Mouse (Mus musculus): ENCODE measurements at regions not wholly inside any gene's neighbourhood (a gene's known extent, or its start where the extent isn't known, plus 50 kb on each side); places are given as distances from the start of the nearest gene placed in this dataset.

GRCm38 (mm10) chr10:92625781-92626180, 96.4 kb downstream of the Nedd1 start:
- no peak for ATAC-seq (ENCODE audit: insufficient number of reproducible peaks, low FRiP score, low TSS enrichment)

GRCm38 (mm10) chr10:92615684-92616379, 106.4 kb downstream of the Nedd1 start:
- ATAC-seq (ENCODE audit: insufficient number of reproducible peaks, low FRiP score, low TSS enrichment): no peak

- ATAC-seq (ENCODE audit: insufficient number of reproducible peaks, low FRiP score, low TSS enrichment): no peak
Observed at GRCm38 (mm10) chr10:92614341-92614740, 107.9 kb downstream of the Nedd1 start.

GRCm38 (mm10) chr10:92611060-92611459, 111.2 kb downstream of the Nedd1 start:
- no peak for ATAC-seq (ENCODE audit: insufficient number of reproducible peaks, low FRiP score, low TSS enrichment)

- no peak for ATAC-seq (ENCODE audit: insufficient number of reproducible peaks, low FRiP score, low TSS enrichment)
Observed at GRCm38 (mm10) chr10:92606761-92607160, 115.5 kb downstream of the Nedd1 start.

- no peak for ATAC-seq (ENCODE audit: insufficient number of reproducible peaks, low FRiP score, low TSS enrichment)
Observed at GRCm38 (mm10) chr10:92605646-92606045, 116.6 kb downstream of the Nedd1 start.

- ATAC-seq (ENCODE audit: insufficient number of reproducible peaks, low FRiP score, low TSS enrichment): no peak
Observed at GRCm38 (mm10) chr10:92600116-92600515, 122.1 kb downstream of the Nedd1 start.

GRCm38 (mm10) chr10:92595496-92596355, 126.5 kb downstream of the Nedd1 start:
- no peak for ATAC-seq (ENCODE audit: insufficient number of reproducible peaks, low FRiP score, low TSS enrichment)

GRCm38 (mm10) chr10:92593947-92594460, 128.2 kb downstream of the Nedd1 start:
- ATAC-seq (ENCODE audit: insufficient number of reproducible peaks, low FRiP score, low TSS enrichment): no peak

GRCm38 (mm10) chr10:92578872-92579271, 143.3 kb downstream of the Nedd1 start:
- ATAC-seq (ENCODE audit: insufficient number of reproducible peaks, low FRiP score, low TSS enrichment): no peak

GRCm38 (mm10) chr10:92570496-92570895, 151.7 kb downstream of the Nedd1 start:
- no peak for ATAC-seq (ENCODE audit: insufficient number of reproducible peaks, low FRiP score, low TSS enrichment)

- no peak for ATAC-seq (ENCODE audit: insufficient number of reproducible peaks, low FRiP score, low TSS enrichment)
Observed at GRCm38 (mm10) chr10:92557463-92557862, 164.8 kb downstream of the Nedd1 start.

- ATAC-seq (ENCODE audit: insufficient number of reproducible peaks, low FRiP score, low TSS enrichment): no peak
Observed at GRCm38 (mm10) chr10:92556526-92557422, 165.4 kb downstream of the Nedd1 start.

- ATAC-seq (ENCODE audit: insufficient number of reproducible peaks, low FRiP score, low TSS enrichment): no peak
Observed at GRCm38 (mm10) chr10:92555727-92556525, 166.3 kb downstream of the Nedd1 start.

GRCm38 (mm10) chr10:92553966-92554365, 168.3 kb downstream of the Nedd1 start:
- ATAC-seq (ENCODE audit: insufficient number of reproducible peaks, low FRiP score, low TSS enrichment): no peak

GRCm38 (mm10) chr10:92548875-92549586, 173.2 kb downstream of the Nedd1 start:
- no peak for ATAC-seq (ENCODE audit: insufficient number of reproducible peaks, low FRiP score, low TSS enrichment)

- no peak for ATAC-seq (ENCODE audit: insufficient number of reproducible peaks, low FRiP score, low TSS enrichment)
Observed at GRCm38 (mm10) chr10:92538433-92538832, 183.8 kb downstream of the Nedd1 start.

- ATAC-seq (ENCODE audit: insufficient number of reproducible peaks, low FRiP score, low TSS enrichment): no peak
Observed at GRCm38 (mm10) chr10:92516886-92517285, 205.3 kb downstream of the Nedd1 start.

- no peak for ATAC-seq (ENCODE audit: insufficient number of reproducible peaks, low FRiP score, low TSS enrichment)
Observed at GRCm38 (mm10) chr10:92511769-92512168, 210.5 kb downstream of the Nedd1 start.
